Mouse (Mus musculus): ENCODE data around the gene Mea1.
A peak's percentile ranks its signal among the peaks of the same experiment; 100 is the strongest.

Gene Mea1

GRCm38 (mm10) chr17:46704887-46705835 lies 26.6 kb downstream of the Mea1 start, which contains the start of gene Ppp2r5d:
Gene Ppp2r5d (minus strand): TSS chr17:46705111.
- DNase-seq (ENCODE audit: low spot score) = peak; percentile 99

- DNase-seq (ENCODE audit: low spot score) = peak; percentile 56
Measured at GRCm38 (mm10) chr17:46706375-46707089, 27.9 kb downstream of the Mea1 start.

DNA sequence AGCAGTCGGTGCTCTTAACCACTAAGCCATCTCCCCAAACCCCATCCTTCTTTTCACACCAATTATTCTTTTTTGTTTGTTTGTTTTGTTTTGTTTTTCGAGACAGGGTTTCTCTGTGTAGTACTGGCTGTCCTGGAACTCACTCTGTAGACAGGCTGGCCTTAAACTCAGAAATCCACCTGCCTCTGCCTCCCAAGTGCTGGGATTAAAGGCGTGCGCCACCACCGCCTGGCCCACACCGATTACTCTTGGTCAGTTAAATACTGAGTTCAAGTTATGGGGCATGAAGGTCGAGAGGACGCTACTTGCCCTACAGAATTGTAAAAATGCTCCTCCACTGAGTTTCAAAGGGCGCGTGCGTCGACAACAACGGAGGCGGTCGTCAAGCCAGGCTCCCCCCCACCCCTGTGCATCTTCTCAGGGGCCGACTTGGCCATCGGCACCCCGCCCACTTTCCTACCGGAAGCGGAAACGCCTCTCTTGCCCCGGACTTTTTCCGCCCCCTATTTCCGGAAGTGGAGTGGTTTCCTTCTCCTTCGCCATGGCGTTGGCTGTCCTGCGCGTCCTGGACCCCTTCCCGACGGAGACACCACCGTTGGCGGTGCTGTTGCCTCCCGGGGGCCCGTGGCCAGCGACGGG lies 32.5 kb downstream of the Mea1 start, which contains the start of gene Pex6:
TSS of gene Pex6 (plus strand) at position 505 of the 639 bp plus-strand sequence.
- DNase-seq (ENCODE audit: low spot score) = peak; percentile 93

GRCm38 (mm10) chr17:46711612-46712271 lies 33.1 kb downstream of the Mea1 start:
- DNase-seq (ENCODE audit: low spot score) = no peak

GRCm38 (mm10) chr17:46712442-46712841 lies 33.8 kb downstream of the Mea1 start:
- DNase-seq (ENCODE audit: low spot score) = no peak

GRCm38 (mm10) chr17:46713849-46714248 lies 35.3 kb downstream of the Mea1 start:
- no peak for DNase-seq (ENCODE audit: low spot score)

DNA sequence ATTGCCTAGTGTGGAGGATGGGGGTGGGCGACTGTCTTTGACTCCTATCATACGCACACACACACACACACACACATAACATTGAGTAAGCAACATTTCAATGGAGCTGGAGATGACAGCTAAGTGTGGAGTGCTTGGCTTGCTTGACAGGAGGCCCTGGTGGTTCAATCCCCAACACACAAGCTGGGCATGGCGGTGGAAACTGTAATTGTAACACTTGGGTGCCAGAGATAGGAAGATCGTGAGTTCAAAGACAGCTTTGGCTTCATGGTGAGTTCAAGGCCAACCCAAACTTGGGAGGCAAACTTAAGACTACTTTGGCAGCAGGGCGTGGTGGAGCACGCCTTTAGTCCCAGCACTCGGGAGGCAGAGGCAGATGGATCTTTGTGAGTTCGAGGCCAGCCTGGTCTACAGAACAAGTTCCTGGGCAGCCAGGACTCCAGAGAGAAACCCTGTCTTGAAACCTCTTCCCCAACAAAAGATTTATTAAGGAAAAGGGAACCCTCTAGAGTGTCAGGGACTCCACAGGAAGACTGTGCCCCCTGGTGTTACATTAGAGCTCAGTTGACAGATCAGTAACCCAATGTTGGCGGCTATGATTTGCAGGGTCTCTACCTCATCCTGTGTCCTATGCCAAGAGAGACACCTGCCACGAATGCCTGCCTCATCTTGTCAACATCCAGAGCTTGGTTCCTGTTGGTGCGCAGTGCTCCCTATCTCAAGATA lies 36.3 kb downstream of the Mea1 start:
- DNase-seq (ENCODE audit: low spot score) = no peak

GRCm38 (mm10) chr17:46721077-46721476 lies 42.5 kb downstream of the Mea1 start:
- no peak for DNase-seq (ENCODE audit: low spot score)

DNA sequence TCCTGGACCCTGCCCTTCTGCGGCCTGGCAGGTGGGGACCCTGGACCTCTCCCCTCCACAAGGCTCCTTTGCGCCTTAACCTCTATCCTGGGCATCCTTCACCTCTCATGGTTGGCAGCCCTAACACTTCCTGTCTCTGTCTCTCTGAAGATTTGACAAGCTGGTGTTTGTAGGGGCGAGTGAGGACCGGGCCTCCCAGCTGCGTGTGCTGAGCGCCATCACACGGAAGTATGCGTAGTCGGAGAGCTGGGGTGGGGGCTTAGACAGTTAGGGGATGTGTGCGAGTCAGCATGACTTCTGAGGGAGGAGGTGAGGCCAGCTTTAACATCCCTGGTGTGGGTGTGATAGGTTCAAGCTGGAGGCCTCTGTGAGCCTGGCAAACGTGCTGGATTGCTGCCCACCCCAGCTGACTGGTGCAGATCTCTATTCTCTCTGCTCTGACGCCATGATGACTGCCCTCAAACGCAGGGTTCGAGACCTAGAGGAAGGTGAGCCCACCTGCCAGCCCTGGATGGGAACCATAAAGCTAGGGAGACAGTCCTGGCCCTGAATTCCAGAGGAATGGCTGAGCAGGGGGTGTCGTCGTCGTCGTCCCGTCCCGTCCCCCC lies 46.0 kb downstream of the Mea1 start:
- no peak for DNase-seq (ENCODE audit: low spot score)

DNA sequence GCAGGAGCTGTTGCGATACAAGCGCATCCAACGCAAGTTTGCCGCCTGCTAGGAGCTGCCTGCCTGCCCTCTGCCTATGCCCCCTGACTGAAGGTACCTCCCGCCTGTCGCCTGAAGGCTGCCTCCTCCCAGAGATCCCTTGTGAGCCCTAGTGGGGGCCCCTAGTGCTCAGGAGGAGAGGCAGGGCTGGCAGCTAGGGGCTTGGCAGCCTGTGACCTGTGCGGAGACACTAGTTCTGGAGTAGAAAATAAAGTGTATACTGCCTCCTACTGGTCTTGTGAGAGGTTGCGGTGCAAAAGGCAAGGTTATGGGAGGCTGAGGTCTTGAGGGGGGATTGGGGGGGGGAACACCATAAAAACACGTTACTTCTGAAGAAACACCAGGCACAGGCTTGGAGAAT lies 46.7 kb downstream of the Mea1 start:
- DNase-seq (ENCODE audit: low spot score) = no peak

DNA sequence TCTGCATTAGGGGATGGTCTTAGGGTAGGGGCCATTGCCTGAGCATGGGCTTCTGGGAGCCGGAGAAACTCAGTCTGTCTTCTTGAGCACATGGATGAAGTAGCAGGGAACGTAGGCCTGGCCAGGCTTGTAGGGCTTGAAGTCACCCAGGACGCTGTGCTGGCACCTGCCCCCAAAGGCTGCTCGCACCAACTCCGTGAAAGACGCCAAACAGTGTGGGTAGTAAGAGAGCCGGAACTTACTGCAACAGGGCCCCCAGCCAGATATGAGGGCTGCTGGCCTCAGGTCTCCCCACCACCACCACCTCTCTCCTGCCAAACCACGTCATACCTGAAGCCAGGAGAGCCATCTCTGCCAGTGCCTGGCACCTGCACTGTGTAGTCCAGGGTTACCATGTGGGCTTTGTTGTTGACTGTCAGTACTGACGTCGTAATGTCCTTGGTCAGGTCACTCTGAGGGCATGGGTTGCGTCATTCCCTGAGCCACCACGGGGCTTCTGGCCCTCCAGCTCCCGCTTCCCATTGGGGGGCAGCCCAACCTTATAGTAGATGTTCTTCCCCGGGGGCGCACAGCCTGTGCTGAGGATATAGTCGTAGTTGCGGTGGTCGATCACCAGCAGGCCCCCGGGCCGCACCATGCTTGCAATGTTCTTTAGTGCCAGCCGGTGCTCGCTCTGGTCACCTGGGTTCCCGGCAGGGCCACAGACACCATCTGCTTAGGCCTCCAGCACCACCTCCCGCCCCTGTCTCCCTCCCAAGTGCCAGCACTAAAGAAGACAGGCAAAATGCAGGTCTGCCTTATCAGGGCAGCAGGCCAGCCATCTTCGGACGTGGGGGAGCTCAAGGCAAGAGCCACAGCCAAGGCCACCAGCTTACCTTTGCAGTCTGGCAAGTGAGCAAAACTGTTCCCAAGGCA lies 47.4 kb downstream of the Mea1 start:
- no peak for DNase-seq (ENCODE audit: low spot score)

- no peak for DNase-seq (ENCODE audit: low spot score)
Measured at GRCm38 (mm10) chr17:46727271-46727670, 48.7 kb downstream of the Mea1 start.

DNA sequence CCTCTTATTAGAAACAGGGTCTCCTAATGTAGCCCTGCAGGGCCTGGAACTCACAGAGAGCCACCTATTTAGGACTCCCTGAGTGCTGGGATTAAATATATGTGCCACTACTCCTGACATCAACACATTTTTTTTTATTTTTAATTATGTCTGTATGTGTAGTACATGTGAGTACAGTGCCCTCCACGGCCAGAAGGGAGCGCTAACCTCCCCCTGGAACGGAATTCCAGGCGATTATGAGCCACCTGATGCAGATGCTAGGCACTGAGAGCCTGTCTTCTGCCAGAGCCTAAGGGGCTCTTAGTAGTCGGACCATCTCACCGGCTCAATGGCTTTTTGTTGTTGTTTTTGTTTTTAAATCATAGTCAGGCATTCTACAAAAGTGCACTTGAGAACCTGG lies 49.4 kb downstream of the Mea1 start:
- peak; percentile 31 for DNase-seq (ENCODE audit: low spot score)

GRCm38 (mm10) chr17:46728496-46728895 lies 49.9 kb downstream of the Mea1 start:
- DNase-seq (ENCODE audit: low spot score) = no peak

GRCm38 (mm10) chr17:46728904-46729318 lies 50.3 kb downstream of the Mea1 start, which contains the start of gene Gnmt:
Gene Gnmt (minus strand): TSS chr17:46729168.
- DNase-seq (ENCODE audit: low spot score) = peak; percentile 77
